Mouse (Mus musculus) lung, embryonic 16.5 days (tissue): ENCODE measurements around the gene Tmem164. TPM values are rescaled to one million over a fixed set of nuclear protein-coding genes. Genes with fewer than 3 reads are reported as not detected.

ENCODE experiments used
- ATAC-seq: fragments of 200-750 bp; cut with Nextera tagmentation; 2 replicates; pipeline ENCODE4 v1.8.0; 2017; ENCODE audit warnings: low read depth, mild to moderate bottlenecking, moderate library complexity
- H3K27ac ChIP-seq: fragments of 300-500 bp; sonication (generic); 2 replicates; pipeline ENCODE4 v1.5.1; 2014; ENCODE audit warnings: mild to moderate bottlenecking, control low read depth, low read length
- H3K27me3 ChIP-seq: fragments of 300-500 bp; sonication (generic); 2 replicates; pipeline ENCODE4 v1.6.1; 2014; ENCODE audit warnings: low read depth, low read length, mixed read lengths; ENCODE audit not compliant: control insufficient read depth, insufficient read depth
- H3K36me3 ChIP-seq: fragments of 300-500 bp; sonication (generic); 2 replicates; pipeline ENCODE4 v1.6.1; 2014; ENCODE audit warnings: low read length; ENCODE audit not compliant: control insufficient read depth, insufficient read depth
- H3K4me1 ChIP-seq: fragments of 300-500 bp; sonication (generic); replicated peaks from 2 replicates; pipeline ENCODE4 v1.6.1; 2014; ENCODE audit warnings: low read length, mixed read lengths; ENCODE audit not compliant: control insufficient read depth, insufficient read depth
- H3K4me2 ChIP-seq: fragments of 300-500 bp; sonication (generic); 2 replicates; pipeline ENCODE4 v1.6.1; 2014; ENCODE audit warnings: low read depth, low read length, control low read depth
- H3K4me3 ChIP-seq: fragments of 300-500 bp; sonication (generic); 2 replicates; pipeline ENCODE4 v1.5.1; 2014; ENCODE audit warnings: mild to moderate bottlenecking, low read length, control low read depth
- H3K9ac ChIP-seq: fragments of 300-500 bp; sonication (generic); 2 replicates; pipeline ENCODE4 v1.6.1; 2014; ENCODE audit warnings: low read length, control low read depth
- H3K9me3 ChIP-seq: fragments of 300-500 bp; sonication (generic); 2 replicates; pipeline ENCODE4 v1.6.1; 2016; ENCODE audit warnings: low read length; ENCODE audit not compliant: control insufficient read depth
- WGBS: fragments of 180-500 bp; shearing (Covaris S2); extraction: QIAGEN DNeasy Blood & Tissue Kit; methylation state at CpG from one replicate; pipeline ENCODE4 v1.1.7; 2014; 5-methylcytosine and 5-hydroxymethylcytosine counted together
- polyA plus RNA-seq: library from polyadenylated mRNA; unstranded; fragments of >200 nt; fragmentation: Nextera tagmentation; extraction: Ambion mirVana; gene quantifications from 2 replicates; pipeline ENCODE4 v1.2.1, GENCODE M21; 2015

Gene Tmem164
- polyA plus RNA-seq, 1 experiment from 2014 or later, result 49.4 TPM

GRCm38 (mm10) chrX:142698212-142698611 lies 17.0 kb downstream of the Tmem164 start:
- no peak overlapping the region for H3K27ac ChIP-seq
- H3K4me1 ChIP-seq, result peaks cover 9% of the 10 kb centered on the region; the same call in 1 of the 2 replicates
- H3K9me3 ChIP-seq, result no peaks in the 10 kb centered on the region
- no peak overlapping the region for H3K4me2 ChIP-seq
- H3K27me3 ChIP-seq, result no peaks in the 10 kb centered on the region; the same call in 1 of the 2 replicates
- H3K36me3 ChIP-seq, result no peaks in the 10 kb centered on the region; the same call in 1 of the 2 replicates
- H3K4me3 ChIP-seq, result no peak overlapping the region
- no peak overlapping the region for H3K9ac ChIP-seq
- 70% methylated on average over 7 of the region's 7 CpGs for WGBS
- no peak for ATAC-seq

DNA sequence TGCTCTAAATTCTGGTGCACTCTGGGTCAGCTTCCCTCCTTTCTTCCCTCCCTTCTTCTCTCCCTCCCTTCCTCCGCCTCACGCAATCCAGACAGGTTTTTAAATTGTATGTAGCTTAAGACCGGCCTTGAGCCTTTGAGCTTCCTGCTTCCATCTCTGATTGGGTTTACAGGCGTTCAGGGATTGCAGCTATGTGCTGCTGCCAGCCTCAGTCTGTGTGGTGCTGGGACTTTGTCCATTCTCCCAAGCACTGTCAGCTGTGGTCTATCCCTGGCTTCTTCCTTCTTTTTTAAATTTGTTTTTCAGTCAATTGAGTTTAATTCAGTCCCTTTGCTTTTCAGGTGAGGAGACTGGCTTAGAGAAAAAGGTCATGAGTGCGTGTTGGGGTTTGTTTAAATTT lies 20.9 kb downstream of the Tmem164 start:
- 45% methylated on average over 5 of the region's 5 CpGs for WGBS
- Histone ChIP-seq H3K9me3 (no peaks in the 10 kb centered on the region), H3K27me3 (no peaks in the 10 kb centered on the region; the same call in 1 of the 2 replicates), H3K27ac (peak overlapping the region; percentile 68), H3K4me1 (peaks cover 9% of the 10 kb centered on the region; the same call in 1 of the 2 replicates), H3K4me2 (no peak overlapping the region), H3K4me3 (no peak overlapping the region), H3K36me3 (no peaks in the 10 kb centered on the region), H3K9ac (no peak overlapping the region)
- 0 out of 2 replicates have a peak, but pooled peaks have one; percentile 41 for ATAC-seq

DNA sequence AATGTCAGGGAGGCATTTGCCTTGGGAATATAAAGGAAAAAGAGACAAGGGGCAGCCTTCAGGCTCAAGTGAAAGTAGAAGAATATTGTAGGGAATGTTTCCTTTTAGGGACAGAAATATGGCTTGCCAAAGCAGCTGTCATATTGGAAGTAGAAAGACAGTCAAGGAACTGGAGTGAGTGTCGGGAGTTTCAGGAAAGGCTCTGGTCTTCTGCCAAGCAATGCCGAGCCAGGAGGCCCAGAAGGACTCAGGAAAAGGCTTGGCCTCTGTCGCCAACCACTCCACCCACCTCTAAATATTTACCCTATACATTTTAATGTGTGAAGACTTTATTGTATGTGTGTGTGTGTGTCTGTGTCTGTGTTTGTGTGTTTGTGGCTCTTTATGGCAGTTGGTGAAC lies 21.4 kb downstream of the Tmem164 start:
- Histone ChIP-seq H3K27ac (peak overlapping the region; percentile 68), H3K4me3 (no peak overlapping the region), H3K36me3 (no peaks in the 10 kb centered on the region), H3K4me2 (no peak overlapping the region), H3K4me1 (peaks cover 9% of the 10 kb centered on the region; the same call in 1 of the 2 replicates), H3K9me3 (no peaks in the 10 kb centered on the region), H3K9ac (no peak overlapping the region), H3K27me3 (no peaks in the 10 kb centered on the region; the same call in 1 of the 2 replicates)
- ATAC-seq, result peak; percentile 71
- 26% methylated on average over 3 of the region's 3 CpGs for WGBS

GRCm38 (mm10) chrX:142703953-142704352 lies 22.7 kb downstream of the Tmem164 start:
- Histone ChIP-seq H3K27ac (no peak overlapping the region), H3K9me3 (no peaks in the 10 kb centered on the region)
- 73% methylated on average over 3 of the region's 3 CpGs for WGBS

DNA sequence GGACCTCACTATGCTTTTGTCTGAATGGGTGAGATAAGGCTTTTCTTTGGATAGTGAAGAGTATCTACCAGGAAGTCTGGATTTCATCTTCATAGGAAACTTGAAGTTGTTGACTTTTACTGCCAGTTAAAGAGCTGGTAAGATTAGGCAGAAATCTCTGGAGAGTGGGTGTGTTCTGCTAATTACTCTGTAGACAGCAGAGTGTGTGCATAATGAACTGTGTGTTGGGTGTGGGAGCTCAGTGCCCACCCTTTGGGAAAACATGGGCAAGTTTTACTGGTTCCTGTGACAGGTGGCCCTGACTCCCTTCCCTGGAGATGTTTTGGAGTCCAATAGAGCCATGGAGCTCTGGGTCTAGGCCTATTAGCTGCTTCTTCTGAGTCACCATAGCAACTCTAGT lies 27.1 kb downstream of the Tmem164 start:
- Histone ChIP-seq H3K27me3 (no peaks in the 10 kb centered on the region), H3K27ac (no peak overlapping the region), H3K36me3 (no peaks in the 10 kb centered on the region), H3K4me3 (no peak overlapping the region), H3K4me1 (no peaks in the 10 kb centered on the region), H3K9ac (no peak overlapping the region), H3K9me3 (no peaks in the 10 kb centered on the region), H3K4me2 (no peak overlapping the region)
- ATAC-seq, result no peak

More at GRCm38 (mm10) chrX:142703953-142704352, 22.7 kb downstream of the Tmem164 start:
- Histone ChIP-seq H3K4me1 (peaks cover 6% of the 10 kb centered on the region; the same call in 1 of the 2 replicates), H3K36me3 (no peaks in the 10 kb centered on the region), H3K4me2 (no peak overlapping the region), H3K9ac (no peak overlapping the region), H3K4me3 (no peak overlapping the region), H3K27me3 (no peaks in the 10 kb centered on the region; the same call in 1 of the 2 replicates)
- ATAC-seq, result no peak

DNA sequence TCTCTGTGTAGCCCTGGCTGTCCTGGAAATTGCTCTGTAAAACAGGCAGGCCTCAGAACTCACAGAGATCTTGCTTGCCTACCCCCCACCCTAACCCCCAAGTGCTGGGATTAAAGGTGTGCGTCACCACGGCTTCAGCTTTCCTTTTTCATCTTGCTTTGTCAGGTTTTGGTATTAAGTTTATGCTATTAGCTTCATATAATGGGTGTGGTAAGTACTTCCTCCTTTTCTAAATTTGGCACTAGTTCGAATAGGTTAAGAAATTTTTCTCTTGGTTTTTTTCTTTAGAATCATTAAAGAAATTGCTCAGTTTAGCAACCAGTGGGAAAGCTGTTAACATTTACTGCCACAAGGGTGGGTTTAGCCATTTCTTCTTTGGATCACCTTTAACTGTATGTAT lies 34.8 kb downstream of the Tmem164 start:
- H3K27ac ChIP-seq, result no peak overlapping the region
- H3K9ac ChIP-seq, result no peak overlapping the region
- H3K36me3 ChIP-seq, result no peaks in the 10 kb centered on the region
- H3K9me3 ChIP-seq, result no peaks in the 10 kb centered on the region
- H3K4me1 ChIP-seq, result no peaks in the 10 kb centered on the region
- ATAC-seq, result no peak
- no peaks in the 10 kb centered on the region for H3K27me3 ChIP-seq
- no peak overlapping the region for H3K4me2 ChIP-seq
- no peak overlapping the region for H3K4me3 ChIP-seq
- 75% methylated on average over 3 of the region's 3 CpGs for WGBS

- no peak for ATAC-seq
- H3K27ac ChIP-seq, result no peak overlapping the region
- H3K4me2 ChIP-seq, result no peak overlapping the region
- H3K36me3 ChIP-seq, result no peaks in the 10 kb centered on the region
- H3K4me3 ChIP-seq, result no peak overlapping the region
- no peaks in the 10 kb centered on the region for H3K9me3 ChIP-seq
- H3K9ac ChIP-seq, result no peak overlapping the region
- 78% methylated on average over 9 of the region's 9 CpGs for WGBS
- no peaks in the 10 kb centered on the region for H3K4me1 ChIP-seq
- no peaks in the 10 kb centered on the region for H3K27me3 ChIP-seq
Measured at GRCm38 (mm10) chrX:142717958-142718478, 36.8 kb downstream of the Tmem164 start.

DNA sequence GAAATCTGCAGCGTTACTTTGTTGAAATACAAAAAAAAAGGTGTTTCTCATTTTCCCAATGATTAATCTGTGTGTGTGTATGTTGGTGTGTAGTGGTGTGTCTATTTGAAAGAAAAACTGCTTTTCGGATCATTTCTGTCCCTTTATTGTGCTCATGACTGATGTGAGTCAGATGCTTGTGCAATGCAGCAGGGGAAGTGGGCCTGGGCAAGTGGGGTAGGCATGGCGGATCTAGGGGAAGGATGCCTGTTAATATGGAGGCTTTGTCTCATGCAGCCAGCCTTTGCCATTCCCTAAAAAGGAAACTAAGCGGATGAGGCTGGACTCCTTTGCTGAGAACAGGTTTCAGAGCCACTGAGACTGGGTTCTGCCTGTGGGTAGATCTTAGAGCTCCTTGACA lies 37.6 kb downstream of the Tmem164 start:
- no peak for ATAC-seq
- Histone ChIP-seq H3K9ac (no peak overlapping the region), H3K27ac (no peak overlapping the region), H3K4me2 (no peak overlapping the region), H3K36me3 (no peaks in the 10 kb centered on the region), H3K4me3 (no peak overlapping the region), H3K27me3 (no peaks in the 10 kb centered on the region), H3K9me3 (no peaks in the 10 kb centered on the region), H3K4me1 (no peaks in the 10 kb centered on the region)
- WGBS, result 84% methylated on average over 4 of the region's 4 CpGs

DNA sequence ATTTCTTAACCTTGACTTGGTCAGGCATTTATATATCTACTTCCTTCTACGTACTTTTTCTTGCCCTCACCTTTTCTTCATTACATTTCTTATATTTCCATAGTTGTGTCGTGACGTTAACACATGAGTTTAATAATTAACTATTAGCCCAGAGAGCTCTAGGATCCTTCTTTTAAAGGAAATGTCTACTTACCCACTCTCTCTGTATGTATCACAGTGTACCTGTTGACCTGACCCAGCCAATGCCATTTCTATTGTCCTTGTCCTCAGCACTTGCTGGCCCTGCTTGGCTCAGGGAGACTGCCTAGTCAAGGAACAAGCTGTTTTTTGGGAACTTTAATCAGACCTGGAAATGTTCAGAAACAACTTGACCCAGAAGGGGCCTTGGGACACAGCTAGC lies 40.7 kb downstream of the Tmem164 start:
- Histone ChIP-seq H3K4me3 (no peak overlapping the region), H3K36me3 (no peaks in the 10 kb centered on the region), H3K4me2 (no peak overlapping the region), H3K4me1 (no peaks in the 10 kb centered on the region), H3K9me3 (no peaks in the 10 kb centered on the region), H3K9ac (no peak overlapping the region), H3K27me3 (no peaks in the 10 kb centered on the region), H3K27ac (no peak overlapping the region)
- no peak for ATAC-seq
- 59% methylated on average over 3 of the region's 3 CpGs for WGBS

- H3K27ac ChIP-seq, result no peak overlapping the region
- no peaks in the 10 kb centered on the region for H3K4me1 ChIP-seq
- no peaks in the 10 kb centered on the region for H3K9me3 ChIP-seq
- H3K36me3 ChIP-seq, result no peaks in the 10 kb centered on the region
- ATAC-seq, result no peak
- H3K27me3 ChIP-seq, result no peaks in the 10 kb centered on the region
- H3K4me2 ChIP-seq, result no peak overlapping the region
- H3K9ac ChIP-seq, result no peak overlapping the region
- no peak overlapping the region for H3K4me3 ChIP-seq
- 74% methylated on average over 2 of the region's 2 CpGs for WGBS
Measured at GRCm38 (mm10) chrX:142724203-142724602, 43.0 kb downstream of the Tmem164 start.
